Mouse (Mus musculus): ENCODE results near the gene Dst.

DNA sequence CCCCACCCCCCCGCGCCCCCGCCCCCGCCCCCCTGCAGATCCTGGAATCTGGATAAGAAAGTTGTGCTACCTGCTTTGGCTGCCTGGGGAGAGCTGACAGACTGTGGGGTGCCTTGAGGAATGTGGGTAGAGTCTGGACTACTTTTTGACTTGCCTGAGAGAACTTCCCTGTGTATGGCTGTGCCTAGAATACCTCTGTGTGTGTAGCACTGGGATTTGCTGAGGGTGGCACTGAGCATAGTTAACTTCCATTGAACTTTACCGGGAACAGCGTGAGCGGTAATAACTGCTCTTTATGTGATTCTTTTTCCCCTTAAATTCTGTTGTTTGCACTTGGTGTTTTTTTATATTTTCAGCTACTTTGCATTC, 169.4 kb downstream of the Dst start:
- TF ChIP-seq CTCF (conservative IDR thresholded peaks at IDR 0.05; ENCODE audit: insufficient read depth, insufficient read length, low read depth, low read length) (no peak), POLR2A (IDR thresholded peaks at IDR 0.05; ENCODE audit: low read depth, low read length) (no peak)

Data from kidney, adult 2 months (tissue).